Mouse (Mus musculus) heart, embryonic 13.5 days (tissue): ENCODE results near the gene Gm5726. TPM values are rescaled to one million over a fixed set of nuclear protein-coding genes. Genes with fewer than 3 reads are reported as not detected.
"Not testable (repeated sequence)": the region's sequence is repeated elsewhere in the genome, so short reads cannot be mapped to it uniquely, and the experiment has no call there.

Experiments
- ATAC-seq: fragments of 200-750 bp; cut with Nextera tagmentation; 2 replicates; pipeline ENCODE4 v1.8.0; 2017; ENCODE audit warnings: moderate TSS enrichment; ENCODE audit not compliant: insufficient number of reproducible peaks, low FRiP score, low TSS enrichment; ENCODE audit errors: extremely low read depth
- H3K27ac ChIP-seq: fragments of 300-500 bp; sonication (generic); replicated peaks from 2 replicates; pipeline ENCODE4 v1.5.1; 2015; ENCODE audit warnings: moderate library complexity, mild to moderate bottlenecking, inconsistent platforms
- H3K27me3 ChIP-seq: fragments of 300-500 bp; sonication (generic); replicated peaks from 2 replicates; pipeline ENCODE4 v1.6.1; 2015; ENCODE audit warnings: mild to moderate bottlenecking, inconsistent platforms
- H3K36me3 ChIP-seq: fragments of 300-500 bp; sonication (generic); 2 replicates; pipeline ENCODE4 v1.6.1; 2015; ENCODE audit warnings: mild to moderate bottlenecking, inconsistent platforms
- H3K4me1 ChIP-seq: fragments of 300-500 bp; sonication (generic); 2 replicates; pipeline ENCODE4 v1.6.1; 2015; ENCODE audit warnings: inconsistent platforms
- H3K4me2 ChIP-seq: fragments of 300-500 bp; sonication (generic); 2 replicates; pipeline ENCODE4 v1.6.1; 2015; ENCODE audit warnings: inconsistent platforms, mild to moderate bottlenecking, moderate library complexity
- H3K4me3 ChIP-seq: fragments of 300-500 bp; sonication (generic); 2 replicates; pipeline ENCODE4 v1.5.1; 2015; ENCODE audit warnings: moderate library complexity, mild to moderate bottlenecking, inconsistent platforms
- H3K9ac ChIP-seq: fragments of 300-500 bp; sonication (generic); 2 replicates; pipeline ENCODE4 v1.6.1; 2015; ENCODE audit warnings: inconsistent platforms, mild to moderate bottlenecking, moderate library complexity
- H3K9me3 ChIP-seq: fragments of 300-500 bp; sonication (generic); 2 replicates; pipeline ENCODE4 v1.6.1; 2016; ENCODE audit warnings: inconsistent platforms
- WGBS: fragments of 180-500 bp; shearing (Covaris S2); methylation state at CpG from one replicate; pipeline ENCODE4 v1.1.7; 2015; ENCODE audit warnings: mixed read lengths; 5-methylcytosine and 5-hydroxymethylcytosine counted together
- polyA plus RNA-seq: library from polyadenylated mRNA; unstranded; fragments of >200 nt; fragmentation: Nextera tagmentation; extraction: Ambion mirVana; gene quantifications from 2 replicates; pipeline ENCODE4 v1.2.1, GENCODE M21; 2015

Gm5726 gene
- polyA plus RNA-seq, result not detected in 2 replicates

- not testable (repeated sequence) for H3K9ac ChIP-seq, H3K4me3 ChIP-seq, H3K27me3 ChIP-seq, H3K9me3 ChIP-seq, H3K36me3 ChIP-seq, H3K4me1 ChIP-seq, ATAC-seq, H3K4me2 ChIP-seq, H3K27ac ChIP-seq
- no CpG with 5 or more reads among the region's 1 CpGs for WGBS
Measured at GRCm38 (mm10) chr7:20545657-20546056, at the start of gene Gm5726. Gm5726 (minus strand) TSS chr7:20545757.

- H3K27ac ChIP-seq, H3K9me3 ChIP-seq, H3K9ac ChIP-seq, H3K27me3 ChIP-seq, H3K4me3 ChIP-seq, ATAC-seq, H3K4me1 ChIP-seq, H3K4me2 ChIP-seq, H3K36me3 ChIP-seq: not testable (repeated sequence)
- WGBS, result no CpG with 5 or more reads among the region's 3 CpGs
Measured at GRCm38 (mm10) chr7:20576141-20576540, 30.6 kb upstream of the Gm5726 start, which contains the start of gene Gm4141. Gm4141 (minus strand) TSS chr7:20576241.

- not testable (repeated sequence) for ATAC-seq, H3K9ac ChIP-seq, H3K27ac ChIP-seq, H3K4me3 ChIP-seq, H3K9me3 ChIP-seq, H3K36me3 ChIP-seq, H3K4me2 ChIP-seq, H3K27me3 ChIP-seq, H3K4me1 ChIP-seq
- no CpG with 5 or more reads among the region's 3 CpGs for WGBS
Measured at GRCm38 (mm10) chr7:20533537-20533936, 12.0 kb downstream of the Gm5726 start, which contains the start of gene Vmn1r104. Vmn1r104 (plus strand) TSS chr7:20533837.

- WGBS, result no CpG with 5 or more reads among the region's 3 CpGs
- not testable (repeated sequence) for ATAC-seq, H3K4me2 ChIP-seq, H3K9me3 ChIP-seq, H3K27me3 ChIP-seq, H3K27ac ChIP-seq, H3K4me3 ChIP-seq, H3K9ac ChIP-seq, H3K36me3 ChIP-seq, H3K4me1 ChIP-seq
Measured at GRCm38 (mm10) chr7:20510434-20510833, 35.1 kb downstream of the Gm5726 start, which contains the start of gene Vmn1r103. Vmn1r103 (minus strand) TSS chr7:20510534.

Other genes with a start within 250 kb of the Gm5726 start
- gene Gm4133, start 211.7 kb downstream of the Gm5726 start, polyA plus RNA-seq, result not detected in 2 replicates
- gene Gm5728, start 170.3 kb downstream of the Gm5726 start, polyA plus RNA-seq, result not detected in 2 replicates
- gene Vmn1r100, start 127.8 kb downstream of the Gm5726 start, polyA plus RNA-seq, result not detected in 2 replicates
- gene Vmn1r101, start 103.2 kb downstream of the Gm5726 start, polyA plus RNA-seq, result not detected in 2 replicates
- gene Gm10670, start 70.8 kb downstream of the Gm5726 start, polyA plus RNA-seq, result not detected in 2 replicates
- gene Vmn1r103, start 35.2 kb downstream of the Gm5726 start, polyA plus RNA-seq, result not detected in 2 replicates
- gene Vmn1r104, start 11.9 kb downstream of the Gm5726 start, polyA plus RNA-seq, result not detected in 2 replicates
- not detected in 2 replicates for gene Gm4141, start 30.5 kb upstream of the Gm5726 start, polyA plus RNA-seq
- gene Gm4513, start 53.3 kb upstream of the Gm5726 start, polyA plus RNA-seq, result not detected in 2 replicates
- not detected in 2 replicates for gene Vmn1r107, start 123.2 kb upstream of the Gm5726 start, polyA plus RNA-seq
- gene Vmn1r111, start 157.5 kb upstream of the Gm5726 start, polyA plus RNA-seq, result not detected in 2 replicates
- not detected in 2 replicates for gene Gm10668, start 184.9 kb upstream of the Gm5726 start, polyA plus RNA-seq
- gene Vmn1r112, start 225.4 kb upstream of the Gm5726 start, polyA plus RNA-seq, result not detected in 2 replicates
- not detected in 2 replicates for gene Vmn1r113, start 241.5 kb upstream of the Gm5726 start, polyA plus RNA-seq